Comparison of ENCODE assay signal across 10 mouse cellular contexts in genomic region chr4:136053843-136054242, GRCm38 (mm10). TPM values are rescaled to one million over a fixed set of nuclear protein-coding genes. Genes with fewer than 3 reads are reported as not detected.
DNase-seq lines count a peak whose midpoint lies in the region; ATAC-seq and TF ChIP-seq lines count a peak whose summit lies in the region.
"Had no signal": no experiment of that assay in that cellular context is flagged by ENCODE, and none has a peak within 500 bp of the region (broad histone marks: within the 10 kb centered on the region; RNA-seq: fewer than 3 reads in every experiment).

No protein-coding gene starts in this region.

- TF ChIP-seq RAD21 in CH12.LX (IDR thresholded peaks at IDR 0.05; ENCODE audit: low read depth, low read length): peak; percentile 56

- H3K79me2 ChIP-seq in CH12.LX (replicated peaks; ENCODE audit: control insufficient read depth, extremely low read depth, insufficient read depth, poor library complexity, severe bottlenecking): peaks cover 36% of the 10 kb centered on the region

- peaks cover 17% of the 10 kb centered on the region for H3K4me1 ChIP-seq in intestine, embryonic 14.5 days (replicated peaks; ENCODE audit: control insufficient read depth, insufficient read depth, low read length)
- peaks cover 20% of the 10 kb centered on the region for H3K4me1 ChIP-seq in intestine, embryonic 16.5 days (ENCODE audit: control insufficient read depth, insufficient read depth, low read length)
- H3K4me1 ChIP-seq in CH12.LX (ENCODE audit: control insufficient read depth in 1 of 2, insufficient read depth in 2 of 2): peaks cover 12 to 30% of the 10 kb centered on the region in 2 experiments
- H3K4me1 ChIP-seq in liver, embryonic 15.5 days (replicated peaks): peaks cover 40% of the 10 kb centered on the region

- no peak overlapping the region for H3K4me3 ChIP-seq in intestine, embryonic 14.5 days (ENCODE audit: low read depth, low read length)
- H3K4me3 ChIP-seq in intestine, embryonic 16.5 days (ENCODE audit: low read length): no peak overlapping the region
- H3K4me3 ChIP-seq in CH12.LX (replicated peaks in 1 of 3; ENCODE audit: low read depth in 2 of 3, low read length in 2 of 3, poor library complexity in 1 of 3): no peak overlapping the region
- H3K4me3 ChIP-seq in liver, embryonic 15.5 days (replicated peaks): no peak overlapping the region

- no peak overlapping the region for H3K27ac ChIP-seq in intestine, embryonic 14.5 days (ENCODE audit: low read depth)
- H3K27ac ChIP-seq in intestine, embryonic 16.5 days (ENCODE audit: low read length): no peak overlapping the region
- no peak overlapping the region for H3K27ac ChIP-seq in CH12.LX (ENCODE audit: insufficient read depth, low read depth)
- H3K27ac ChIP-seq in liver, embryonic 15.5 days (replicated peaks): peak overlapping the region; percentile 64

- H3K9ac ChIP-seq in intestine, embryonic 14.5 days (ENCODE audit: low read length): no peak overlapping the region
- no peak overlapping the region for H3K9ac ChIP-seq in intestine, embryonic 16.5 days (ENCODE audit: low read depth, low read length)
- no peak overlapping the region for H3K9ac ChIP-seq in CH12.LX (ENCODE audit: insufficient read depth, low read depth)
- H3K9ac ChIP-seq in liver, embryonic 15.5 days: no peak overlapping the region

- peak; percentile 1; the same call in 1 of the 2 replicates for ATAC-seq in intestine, embryonic 14.5 days (replicated peaks; ENCODE audit: low FRiP score, low TSS enrichment, low read depth)
- ATAC-seq in intestine, embryonic 16.5 days: no peak
- ATAC-seq in liver, embryonic 15.5 days (ENCODE audit: insufficient read depth): no peak

- no peaks in the 10 kb centered on the region for H3K27me3 ChIP-seq in intestine, embryonic 14.5 days (replicated peaks; ENCODE audit: control insufficient read depth, insufficient read depth, low read length)
- no peaks in the 10 kb centered on the region for H3K27me3 ChIP-seq in intestine, embryonic 16.5 days (replicated peaks; ENCODE audit: control insufficient read depth, insufficient read depth, low read length)
- H3K27me3 ChIP-seq in CH12.LX (replicated peaks): peaks cover 3% of the 10 kb centered on the region
- peaks cover 18% of the 10 kb centered on the region for H3K27me3 ChIP-seq in liver, embryonic 15.5 days
- H3K27me3 ChIP-seq: kidney, embryonic 15.5 days had no signal

- dilution Hi-C loops in CH12.LX (cut with MboI; ENCODE audit: extremely low pct_ligation_motif_present, extremely low pct_unique_long_range_greater_than_20kb, low sequenced_read_pairs): no loop called here

- WGBS in intestine, embryonic 14.5 days: 77% methylated on average over 5 of the region's 5 CpGs
- 73% methylated on average over 5 of the region's 5 CpGs for WGBS in intestine, embryonic 16.5 days
- 59% methylated on average over 5 of the region's 5 CpGs for WGBS in liver, embryonic 15.5 days (ENCODE audit: insufficient replicate concordance)

- no peak for TF ChIP-seq EP300 in CH12.LX (IDR thresholded peaks at IDR 0.05; ENCODE audit: low read length)

- H3K9me3 ChIP-seq in intestine, embryonic 14.5 days (ENCODE audit: control insufficient read depth, low read length): no peaks in the 10 kb centered on the region
- no peaks in the 10 kb centered on the region for H3K9me3 ChIP-seq in intestine, embryonic 16.5 days (ENCODE audit: control insufficient read depth, low read length)
- H3K9me3 ChIP-seq in CH12.LX (replicated peaks; ENCODE audit: low read length): no peaks in the 10 kb centered on the region
- no peaks in the 10 kb centered on the region for H3K9me3 ChIP-seq in liver, embryonic 15.5 days (replicated peaks)
- H3K9me3 ChIP-seq: G1E; kidney, embryonic 15.5 days had no signal

- H3K4me2 ChIP-seq in intestine, embryonic 14.5 days (ENCODE audit: low read length): no peak overlapping the region
- no peak overlapping the region for H3K4me2 ChIP-seq in intestine, embryonic 16.5 days (ENCODE audit: low read depth, low read length)
- no peak overlapping the region for H3K4me2 ChIP-seq in CH12.LX (ENCODE audit: insufficient read depth, low read depth, poor library complexity, severe bottlenecking)
- H3K4me2 ChIP-seq in liver, embryonic 15.5 days: peak overlapping the region; percentile 78

- in situ Hi-C loops in CH12.LX (cut with MboI; ENCODE audit: low pct_ligation_motif_present, low pct_unique_long_range_greater_than_20kb, low sequenced_read_pairs): loop anchor here (5.0 kb wide), 2 partner anchors 77 to 157 kb away; partner anchors contain the start of gene Cnr2

- TF ChIP-seq CTCF in CH12.LX (conservative IDR thresholded peaks at IDR 0.05 in 1 of 2, IDR thresholded peaks at IDR 0.05 in 1 of 2; ENCODE audit: low read depth in 2 of 2, low read length in 2 of 2): peak; percentile 24 to 75; a peak in 3 of 4 replicates

- TF ChIP-seq POLR2A in CH12.LX (IDR thresholded peaks at IDR 0.05; ENCODE audit: low read depth, low read length): no peak

- no peak for DNase-seq in intestine, embryonic 14.5 days (ENCODE audit: low spot score)
- DNase-seq in CH12.LX (ENCODE audit: extremely low read depth) (no peak), ZHBTc4 (ENCODE audit: low read depth, low spot score) (peak; percentile 66)
- no peak for DNase-seq in ovary, postnatal 10 days (ENCODE audit: low spot score)
- no peak for DNase-seq in T-cell, adult 2 months (ENCODE audit: low spot score)
- no peak for DNase-seq in retina, postnatal 1 day

- peaks cover 35% of the 10 kb centered on the region for H3K36me3 ChIP-seq in intestine, embryonic 14.5 days (ENCODE audit: control insufficient read depth, insufficient read depth, low read length)
- peaks cover 16% of the 10 kb centered on the region; the same call in 1 of the 2 replicates for H3K36me3 ChIP-seq in intestine, embryonic 16.5 days (ENCODE audit: control insufficient read depth, insufficient read depth, low read length)
- peaks cover 33 to 35% of the 10 kb centered on the region in 2 experiments for H3K36me3 ChIP-seq in CH12.LX (replicated peaks in 1 of 2; ENCODE audit: control insufficient read depth in 1 of 2, insufficient read depth in 1 of 2, low read length in 1 of 2)
- H3K36me3 ChIP-seq in liver, embryonic 15.5 days (replicated peaks): peaks cover 35% of the 10 kb centered on the region

TF ChIP-seq in CH12.LX, 34 proteins besides CTCF, POLR2A, EP300 and RAD21:
- TF ChIP-seq MXI1 (IDR thresholded peaks at IDR 0.05; ENCODE audit: low read depth, low read length) (no peak), ZNF384 (IDR thresholded peaks at IDR 0.05; ENCODE audit: low read depth, low read length) (no peak), JUN (IDR thresholded peaks at IDR 0.05; ENCODE audit: insufficient read depth, low read depth, low read length) (no peak), MEF2A (IDR thresholded peaks at IDR 0.05; ENCODE audit: borderline replicate concordance, low read depth, low read length) (no peak), MYC (IDR thresholded peaks at IDR 0.05; ENCODE audit: low read depth, low read length) (peak; percentile 95), NRF1 (IDR thresholded peaks at IDR 0.05; ENCODE audit: low read depth, low read length) (no peak), KAT2A (IDR thresholded peaks at IDR 0.05; ENCODE audit: insufficient replicate concordance, low read length) (no peak), SMC3 (IDR thresholded peaks at IDR 0.05; ENCODE audit: low read depth, low read length) (peak; percentile 61), SIN3A (IDR thresholded peaks at IDR 0.05; ENCODE audit: low read length) (no peak)

RNA-seq across cellular contexts. Expression of gene Rpl11, which starts 0.6 kb away (rescaled TPM):
- polyA plus RNA-seq in intestine, embryonic 14.5 days (2014; fragmentation: Nextera tagmentation; extraction: Ambion mirVana): 575 and 596 TPM in 2 replicates
- 407 and 467 TPM in 2 replicates for polyA plus RNA-seq in intestine, embryonic 16.5 days (2015; fragmentation: Nextera tagmentation; extraction: Ambion mirVana)
- total RNA-seq in CH12.LX (2012; rRNA removed) (2,513 and 2,636 TPM in 2 replicates), CH12.LX (2014; rRNA removed) (1,648 and 1,661 TPM in 2 replicates)
- 1,170 and 1,488 TPM in 2 replicates for polyA plus RNA-seq in CH12.LX (2012; ENCODE audit: insufficient read length, low read depth)
- 212 and 240 TPM in 2 replicates for polyA plus RNA-seq in liver, embryonic 15.5 days (2015; fragmentation: Nextera tagmentation; extraction: Ambion mirVana)

RNA-seq across cellular contexts. Expression of gene Eloa, which starts 32.3 kb away (rescaled TPM):
- 42.3 and 44.0 TPM in 2 replicates for polyA plus RNA-seq in intestine, embryonic 14.5 days (2014; fragmentation: Nextera tagmentation; extraction: Ambion mirVana)
- polyA plus RNA-seq in intestine, embryonic 16.5 days (2015; fragmentation: Nextera tagmentation; extraction: Ambion mirVana): 34.8 and 35.6 TPM in 2 replicates
- total RNA-seq in CH12.LX (2012; rRNA removed) (45.8 and 52.2 TPM in 2 replicates), CH12.LX (2014; rRNA removed) (64.9 and 66.0 TPM in 2 replicates)
- polyA plus RNA-seq in CH12.LX (2012; ENCODE audit: insufficient read length, low read depth): 61.6 and 66.2 TPM in 2 replicates
- 27.0 and 29.6 TPM in 2 replicates for polyA plus RNA-seq in liver, embryonic 15.5 days (2015; fragmentation: Nextera tagmentation; extraction: Ambion mirVana)
